Mouse (Mus musculus): Measurements from ENCODE around the gene Rela.

DNA sequence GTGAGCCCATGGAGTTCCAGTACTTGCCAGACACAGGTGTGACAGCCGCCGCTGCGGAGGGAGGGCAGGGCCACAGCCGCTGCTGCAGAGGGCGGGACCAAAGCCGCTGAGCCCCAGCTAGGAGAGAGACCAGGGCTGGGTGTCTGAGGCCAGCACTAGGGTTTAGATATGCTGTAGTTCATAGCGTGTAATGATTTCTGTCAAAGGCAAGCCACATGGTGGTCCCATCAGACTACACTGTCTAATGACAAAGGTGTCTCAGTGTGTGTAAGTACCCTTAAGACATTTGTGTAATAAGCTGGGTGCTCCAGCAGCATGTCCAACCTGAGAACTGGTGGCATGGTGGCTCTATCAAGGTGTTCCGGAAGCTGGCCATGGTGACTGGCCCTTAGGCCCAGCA, 4.4 kb downstream of the Rela start:
- no peak for TF ChIP-seq CTCF (conservative IDR thresholded peaks at IDR 0.05; ENCODE audit: low read length)
- no peak for TF ChIP-seq NANOG (IDR thresholded peaks at IDR 0.05; ENCODE audit: borderline replicate concordance, low read length)

Measured in E14TG2a.4 (cell line).